Mouse (Mus musculus): Measurements from ENCODE around the gene Ctnna3. TPM values are rescaled to one million over a fixed set of nuclear protein-coding genes. Genes with fewer than 3 reads are reported as not detected.

Ctnna3 gene
- polyA plus RNA-seq, 1 experiment from 2014 or later = 0.55 TPM

DNA sequence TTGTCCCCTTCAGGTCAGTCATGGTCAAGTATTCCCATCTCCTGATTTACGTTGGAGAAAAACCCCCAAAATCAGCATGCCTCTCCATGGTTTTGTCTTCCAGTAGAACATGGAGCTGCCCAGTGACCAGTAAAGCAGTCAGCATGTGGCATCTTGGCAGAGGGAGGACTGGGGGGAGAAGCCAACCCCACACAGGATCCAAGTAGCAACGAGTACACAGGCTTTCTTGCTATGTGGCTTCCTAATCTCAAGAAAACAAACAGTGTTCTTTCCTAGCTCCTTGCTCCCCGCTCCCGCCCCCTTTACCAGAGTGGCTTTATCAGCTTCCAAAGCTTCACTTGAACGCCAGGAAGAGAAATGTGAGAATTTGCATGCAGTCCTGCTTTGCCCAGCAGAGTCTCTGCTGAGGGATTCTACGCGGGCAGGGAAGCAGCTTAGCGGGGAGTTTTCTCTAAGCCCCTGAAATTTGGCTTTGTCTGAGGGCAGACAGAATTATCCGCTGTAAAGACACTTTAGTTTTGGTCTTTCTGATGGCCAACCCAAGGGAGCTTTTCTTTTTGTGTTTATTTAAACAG is 380.2 kb downstream of the Ctnna3 start:
- H3K4me1 ChIP-seq (ENCODE audit: insufficient read depth, low read length) = no peaks in the 10 kb centered on the region
- ATAC-seq (ENCODE audit: low FRiP score, low TSS enrichment) = no peak
- H3K27ac ChIP-seq (ENCODE audit: low read length) = no peak overlapping the region
- no peaks in the 10 kb centered on the region for H3K9me3 ChIP-seq (ENCODE audit: low read length)
- no peak overlapping the region for H3K4me3 ChIP-seq (ENCODE audit: low read length)
- WGBS = 55% methylated on average over 9 of the region's 9 CpGs
- H3K27me3 ChIP-seq (ENCODE audit: insufficient read depth, low read length) = no peaks in the 10 kb centered on the region
- no peaks in the 10 kb centered on the region for H3K36me3 ChIP-seq (ENCODE audit: insufficient read depth, low read length)
- no peak overlapping the region for H3K4me2 ChIP-seq (replicated peaks; ENCODE audit: low read depth, low read length)
- H3K9ac ChIP-seq (replicated peaks; ENCODE audit: low read length) = no peak overlapping the region

DNA sequence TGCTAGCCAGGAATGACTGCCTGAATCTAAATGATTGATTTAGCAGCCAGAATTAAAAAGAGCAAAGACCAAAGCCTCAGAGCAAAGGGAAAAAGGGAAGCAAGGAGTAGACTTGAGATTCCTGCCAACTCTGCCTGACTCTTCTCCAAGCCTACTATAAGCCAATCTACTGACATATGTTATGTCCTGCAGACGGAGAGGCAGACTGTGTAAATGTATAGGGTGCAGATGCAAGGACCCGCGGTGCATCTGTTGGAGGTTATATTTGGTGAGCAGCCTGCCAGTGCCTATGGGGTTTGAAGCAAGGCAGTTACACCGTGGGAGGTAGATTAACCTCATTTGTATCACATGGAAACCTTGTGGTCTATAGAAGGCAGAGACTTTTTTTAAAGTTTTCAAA is 409.1 kb downstream of the Ctnna3 start:
- ATAC-seq (ENCODE audit: low FRiP score, low TSS enrichment) = no peak
- 86% methylated on average over 4 of the region's 4 CpGs for WGBS

GRCm38 (mm10) chr10:63851946-63852345 is 422.0 kb downstream of the Ctnna3 start:
- Histone ChIP-seq H3K27me3 (ENCODE audit: insufficient read depth, low read length) (no peaks in the 10 kb centered on the region), H3K36me3 (ENCODE audit: insufficient read depth, low read length) (no peaks in the 10 kb centered on the region), H3K4me3 (ENCODE audit: low read length) (no peak overlapping the region), H3K4me1 (ENCODE audit: insufficient read depth, low read length) (no peaks in the 10 kb centered on the region), H3K4me2 (replicated peaks; ENCODE audit: low read depth, low read length) (no peak overlapping the region), H3K9me3 (ENCODE audit: low read length) (no peaks in the 10 kb centered on the region), H3K9ac (replicated peaks; ENCODE audit: low read length) (no peak overlapping the region), H3K27ac (ENCODE audit: low read length) (no peak overlapping the region)
- ATAC-seq (ENCODE audit: low FRiP score, low TSS enrichment) = peak; percentile 91
- 49% methylated on average over 4 of the region's 4 CpGs for WGBS

More for the DNA sequence above, 409.1 kb downstream of the Ctnna3 start:
- no peaks in the 10 kb centered on the region for H3K4me1 ChIP-seq (ENCODE audit: insufficient read depth, low read length)
- H3K27me3 ChIP-seq (ENCODE audit: insufficient read depth, low read length) = no peaks in the 10 kb centered on the region
- H3K4me3 ChIP-seq (ENCODE audit: low read length) = no peak overlapping the region
- no peak overlapping the region for H3K9ac ChIP-seq (replicated peaks; ENCODE audit: low read length)
- no peak overlapping the region for H3K27ac ChIP-seq (ENCODE audit: low read length)
- H3K4me2 ChIP-seq (replicated peaks; ENCODE audit: low read depth, low read length) = no peak overlapping the region
- no peaks in the 10 kb centered on the region for H3K9me3 ChIP-seq (ENCODE audit: low read length)
- no peaks in the 10 kb centered on the region for H3K36me3 ChIP-seq (ENCODE audit: insufficient read depth, low read length)

DNA sequence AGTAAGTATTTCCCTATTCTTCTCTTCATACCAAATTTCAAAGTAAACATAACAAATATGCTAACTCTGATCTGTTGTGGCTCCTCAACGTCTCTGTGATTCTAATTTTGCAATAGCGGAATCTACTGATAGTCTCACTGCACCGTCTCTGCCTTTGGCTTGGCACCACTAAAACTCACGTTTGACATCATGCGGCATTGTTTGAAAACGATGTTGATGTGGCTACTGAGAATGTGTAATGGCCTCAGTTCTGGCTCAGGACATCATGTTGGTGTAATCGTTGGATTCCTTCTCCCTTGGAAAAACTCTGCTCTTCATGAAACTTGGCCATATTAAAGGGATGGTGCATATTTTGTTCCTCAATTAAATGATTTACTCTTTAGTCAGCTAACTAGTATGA is 439.2 kb downstream of the Ctnna3 start:
- Histone ChIP-seq H3K27me3 (ENCODE audit: insufficient read depth, low read length) (no peaks in the 10 kb centered on the region), H3K4me1 (ENCODE audit: insufficient read depth, low read length) (no peaks in the 10 kb centered on the region), H3K27ac (ENCODE audit: low read length) (no peak overlapping the region), H3K4me3 (ENCODE audit: low read length) (no peak overlapping the region), H3K4me2 (replicated peaks; ENCODE audit: low read depth, low read length) (no peak overlapping the region), H3K9me3 (ENCODE audit: low read length) (no peaks in the 10 kb centered on the region), H3K9ac (replicated peaks; ENCODE audit: low read length) (no peak overlapping the region), H3K36me3 (ENCODE audit: insufficient read depth, low read length) (no peaks in the 10 kb centered on the region)
- no peak for ATAC-seq (ENCODE audit: low FRiP score, low TSS enrichment)
- WGBS = 85% methylated on average over 7 of the region's 7 CpGs

DNA sequence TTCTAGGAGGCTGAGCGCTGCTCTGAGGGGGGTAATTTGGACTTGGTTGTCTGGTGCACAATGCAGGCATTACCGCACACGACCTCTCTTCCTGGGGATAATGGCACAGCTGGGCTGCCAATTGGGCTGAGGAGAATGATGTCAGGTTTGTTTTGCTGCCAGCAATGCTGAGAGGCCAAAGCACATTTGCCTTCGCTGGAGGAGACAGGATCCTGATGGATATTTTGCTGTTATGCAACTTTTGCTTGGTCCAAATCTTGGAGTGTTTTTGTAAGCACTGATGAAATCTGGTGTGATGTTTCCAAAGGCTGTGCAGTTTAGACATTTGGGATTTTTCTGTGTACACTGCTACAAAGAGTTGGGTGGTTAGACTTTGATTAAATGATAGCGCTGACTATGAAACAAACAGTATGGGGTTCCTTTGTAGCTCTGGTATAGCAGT is 450.6 kb downstream of the Ctnna3 start:
- Histone ChIP-seq H3K27me3 (ENCODE audit: insufficient read depth, low read length) (no peaks in the 10 kb centered on the region), H3K27ac (ENCODE audit: low read length) (no peak overlapping the region), H3K36me3 (ENCODE audit: insufficient read depth, low read length) (no peaks in the 10 kb centered on the region), H3K4me1 (ENCODE audit: insufficient read depth, low read length) (no peaks in the 10 kb centered on the region), H3K9ac (replicated peaks; ENCODE audit: low read length) (no peak overlapping the region), H3K4me2 (replicated peaks; ENCODE audit: low read depth, low read length) (no peak overlapping the region), H3K9me3 (ENCODE audit: low read length) (no peaks in the 10 kb centered on the region), H3K4me3 (ENCODE audit: low read length) (no peak overlapping the region)
- no peak for ATAC-seq (ENCODE audit: low FRiP score, low TSS enrichment)
- WGBS = 83% methylated on average over 5 of the region's 5 CpGs

- no peaks in the 10 kb centered on the region for H3K27me3 ChIP-seq (ENCODE audit: insufficient read depth, low read length)
- no peak overlapping the region for H3K4me2 ChIP-seq (replicated peaks; ENCODE audit: low read depth, low read length)
- no peaks in the 10 kb centered on the region for H3K4me1 ChIP-seq (ENCODE audit: insufficient read depth, low read length)
- no peak for ATAC-seq (ENCODE audit: low FRiP score, low TSS enrichment)
- no peaks in the 10 kb centered on the region for H3K36me3 ChIP-seq (ENCODE audit: insufficient read depth, low read length)
- 87% methylated on average over 23 of the region's 23 CpGs for WGBS
- no peak overlapping the region for H3K9ac ChIP-seq (replicated peaks; ENCODE audit: low read length)
- H3K4me3 ChIP-seq (ENCODE audit: low read length) = no peak overlapping the region
- no peaks in the 10 kb centered on the region for H3K9me3 ChIP-seq (ENCODE audit: low read length)
- no peak overlapping the region for H3K27ac ChIP-seq (ENCODE audit: low read length)
These were observed 456.7 kb downstream of the Ctnna3 start for GRCm38 (mm10) chr10:63886449-63887088.

GRCm38 (mm10) chr10:63894612-63895011 is 464.7 kb downstream of the Ctnna3 start:
- Histone ChIP-seq H3K9me3 (ENCODE audit: low read length) (no peaks in the 10 kb centered on the region), H3K27me3 (ENCODE audit: insufficient read depth, low read length) (no peaks in the 10 kb centered on the region), H3K9ac (replicated peaks; ENCODE audit: low read length) (no peak overlapping the region), H3K36me3 (ENCODE audit: insufficient read depth, low read length) (no peaks in the 10 kb centered on the region), H3K4me1 (ENCODE audit: insufficient read depth, low read length) (no peaks in the 10 kb centered on the region), H3K4me3 (ENCODE audit: low read length) (no peak overlapping the region), H3K4me2 (replicated peaks; ENCODE audit: low read depth, low read length) (no peak overlapping the region), H3K27ac (ENCODE audit: low read length) (no peak overlapping the region)
- no peak for ATAC-seq (ENCODE audit: low FRiP score, low TSS enrichment)
- 89% methylated on average over 5 of the region's 5 CpGs for WGBS

DNA sequence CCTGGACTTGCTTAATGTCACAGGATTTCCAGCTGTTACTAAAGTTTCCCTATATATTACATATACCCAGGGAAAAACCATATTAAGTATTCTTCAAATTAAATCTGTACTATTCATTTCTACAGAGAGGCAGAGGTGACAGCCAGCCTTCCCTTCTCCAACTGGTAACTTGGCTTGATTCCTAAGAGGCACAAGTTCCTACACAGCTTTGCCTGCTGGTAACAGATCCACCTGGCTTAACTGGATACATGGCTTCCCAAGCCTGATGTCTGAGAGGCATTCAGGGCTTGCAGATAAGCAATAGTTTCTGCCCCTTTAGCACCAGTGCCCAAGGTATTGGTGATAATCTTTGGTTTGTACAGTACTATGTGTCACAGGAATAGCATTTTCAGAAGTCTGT is 470.0 kb downstream of the Ctnna3 start:
- Histone ChIP-seq H3K4me2 (replicated peaks; ENCODE audit: low read depth, low read length) (no peak overlapping the region), H3K4me1 (ENCODE audit: insufficient read depth, low read length) (no peaks in the 10 kb centered on the region), H3K27me3 (ENCODE audit: insufficient read depth, low read length) (no peaks in the 10 kb centered on the region), H3K27ac (ENCODE audit: low read length) (no peak overlapping the region), H3K9me3 (ENCODE audit: low read length) (no peaks in the 10 kb centered on the region), H3K4me3 (ENCODE audit: low read length) (no peak overlapping the region), H3K9ac (replicated peaks; ENCODE audit: low read length) (no peak overlapping the region), H3K36me3 (ENCODE audit: insufficient read depth, low read length) (no peaks in the 10 kb centered on the region)
- ATAC-seq (ENCODE audit: low FRiP score, low TSS enrichment) = no peak

- Histone ChIP-seq H3K36me3 (ENCODE audit: insufficient read depth, low read length) (no peaks in the 10 kb centered on the region), H3K9me3 (ENCODE audit: low read length) (no peaks in the 10 kb centered on the region), H3K4me2 (replicated peaks; ENCODE audit: low read depth, low read length) (no peak overlapping the region), H3K9ac (replicated peaks; ENCODE audit: low read length) (no peak overlapping the region), H3K27ac (ENCODE audit: low read length) (no peak overlapping the region), H3K4me1 (ENCODE audit: insufficient read depth, low read length) (no peaks in the 10 kb centered on the region), H3K27me3 (ENCODE audit: insufficient read depth, low read length) (no peaks in the 10 kb centered on the region), H3K4me3 (ENCODE audit: low read length) (no peak overlapping the region)
- ATAC-seq (ENCODE audit: low FRiP score, low TSS enrichment) = no peak
These were observed 479.0 kb downstream of the Ctnna3 start for GRCm38 (mm10) chr10:63908878-63909277.

DNA sequence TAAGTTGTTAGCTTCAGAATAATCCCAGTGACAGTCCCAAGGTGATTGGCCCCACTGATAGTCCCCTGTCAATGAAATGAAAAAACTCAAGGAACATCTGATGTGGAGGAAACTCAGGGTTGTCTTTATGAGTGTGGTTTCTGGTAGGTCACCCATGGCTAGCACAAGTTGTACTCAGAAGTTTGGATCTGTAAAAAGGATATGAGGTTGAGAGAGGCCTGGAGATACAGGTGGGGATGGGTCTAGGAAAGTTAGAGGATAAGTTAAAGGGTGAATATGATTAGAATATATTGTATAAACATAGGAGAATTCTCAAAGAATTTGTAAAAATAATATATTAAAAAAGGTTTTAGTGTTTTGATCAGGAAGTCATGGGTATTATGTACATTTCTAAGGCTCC is 497.4 kb downstream of the Ctnna3 start, which contains the start of gene Gm10118:
Gene Gm10118 (minus strand): TSS at position 101 of the 400 bp plus-strand sequence.
- ATAC-seq (ENCODE audit: low FRiP score, low TSS enrichment) = no peak
- no peaks in the 10 kb centered on the region for H3K27me3 ChIP-seq (ENCODE audit: insufficient read depth, low read length)
- H3K27ac ChIP-seq (ENCODE audit: low read length) = no peak within 1 kb of the TSS
- H3K4me3 ChIP-seq (ENCODE audit: low read length) = no peak within 1 kb of the TSS
- H3K9me3 ChIP-seq (ENCODE audit: low read length) = no peaks in the 10 kb centered on the region
- H3K36me3 ChIP-seq (ENCODE audit: insufficient read depth, low read length) = no peaks in the 10 kb centered on the region
- no peaks in the 10 kb centered on the region for H3K4me1 ChIP-seq (ENCODE audit: insufficient read depth, low read length)
- no peak within 1 kb of the TSS for H3K9ac ChIP-seq (replicated peaks; ENCODE audit: low read length)
- H3K4me2 ChIP-seq (replicated peaks; ENCODE audit: low read depth, low read length) = no peak within 1 kb of the TSS
